Mouse (Mus musculus): Measurements from ENCODE around the gene Rasl11a. TPM values are rescaled to one million over a fixed set of nuclear protein-coding genes. Genes with fewer than 3 reads are reported as not detected.

Rasl11a gene
- polyA plus RNA-seq, 1 experiment: 5.8 TPM

- Histone ChIP-seq H3K4me3 (ENCODE audit: low read depth, low read length) (no peak overlapping the region), H3K27ac (ENCODE audit: insufficient read depth, low read depth, low read length) (no peak overlapping the region), H3K27me3 (ENCODE audit: control insufficient read depth, insufficient read depth, low read length) (no peaks in the 10 kb centered on the region), H3K4me1 (ENCODE audit: control insufficient read depth, insufficient read depth, insufficient read length, low read length) (no peaks in the 10 kb centered on the region), H3K36me3 (ENCODE audit: control insufficient read depth, insufficient read depth, low read length) (no peaks in the 10 kb centered on the region)
- WGBS: 87% methylated on average over 8 of the region's 8 CpGs
- TF ChIP-seq POLR2A (IDR thresholded peaks at IDR 0.05; ENCODE audit: low read depth, low read length) (no peak), CTCF (IDR thresholded peaks at IDR 0.05; ENCODE audit: extremely low read depth, insufficient read length, insufficient replicate concordance, low read depth, low read length) (no peak)
Observed at GRCm38 (mm10) chr5:146859246-146859645, 14.4 kb downstream of the Rasl11a start.

DNA sequence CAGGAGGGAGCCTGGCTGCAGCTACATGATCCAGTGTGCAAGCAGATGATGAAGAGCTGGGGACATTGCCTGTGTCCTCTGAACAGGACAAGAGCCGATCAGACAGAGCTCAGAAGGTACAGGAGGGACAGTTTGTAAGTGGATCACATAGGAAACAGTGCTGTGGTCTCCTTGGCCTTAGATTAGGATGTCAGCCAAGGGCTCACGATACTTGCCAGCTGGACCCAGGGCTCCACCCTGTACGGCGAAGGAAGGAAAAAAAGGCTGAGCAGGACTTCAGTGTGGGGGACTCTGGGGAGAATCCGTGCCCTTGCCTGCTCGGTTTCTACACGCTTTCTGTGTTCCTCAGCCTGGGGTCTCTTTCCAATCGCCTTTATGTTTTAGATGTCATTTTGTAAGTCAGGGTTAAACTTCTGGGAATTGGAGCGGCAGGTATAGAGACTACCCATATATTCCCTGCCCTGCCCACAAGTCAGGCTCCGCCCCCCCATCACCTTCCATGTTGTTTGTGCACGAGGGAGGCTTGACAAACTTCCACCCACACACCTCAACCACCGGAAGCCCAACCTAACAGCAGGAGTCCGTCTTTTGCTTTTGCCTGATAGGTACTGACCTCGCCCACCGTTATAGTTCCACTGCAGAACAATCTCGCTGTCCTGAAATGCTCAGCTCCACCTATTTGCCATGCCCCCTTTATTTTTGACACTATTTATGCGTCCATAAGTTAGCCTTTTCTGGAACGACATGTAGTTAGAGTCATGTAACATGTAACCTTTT is 15.5 kb downstream of the Rasl11a start:
- 57% methylated on average over 18 of the region's 18 CpGs for WGBS
- Histone ChIP-seq H3K36me3 (ENCODE audit: control insufficient read depth, insufficient read depth, low read length) (no peaks in the 10 kb centered on the region), H3K27ac (ENCODE audit: insufficient read depth, low read depth, low read length) (no peak overlapping the region), H3K4me3 (ENCODE audit: low read depth, low read length) (no peak overlapping the region), H3K4me1 (ENCODE audit: control insufficient read depth, insufficient read depth, insufficient read length, low read length) (no peaks in the 10 kb centered on the region), H3K27me3 (ENCODE audit: control insufficient read depth, insufficient read depth, low read length) (no peaks in the 10 kb centered on the region)
- TF ChIP-seq CTCF (IDR thresholded peaks at IDR 0.05; ENCODE audit: extremely low read depth, insufficient read length, insufficient replicate concordance, low read depth, low read length) (no peak), POLR2A (IDR thresholded peaks at IDR 0.05; ENCODE audit: low read depth, low read length) (no peak)

GRCm38 (mm10) chr5:146861588-146861987 is 16.7 kb downstream of the Rasl11a start:
- no peak overlapping the region for H3K27ac ChIP-seq (ENCODE audit: insufficient read depth, low read depth, low read length)
- WGBS: 38% methylated on average over 7 of the region's 7 CpGs
- no peaks in the 10 kb centered on the region for H3K27me3 ChIP-seq (ENCODE audit: control insufficient read depth, insufficient read depth, low read length)
- H3K4me1 ChIP-seq (ENCODE audit: control insufficient read depth, insufficient read depth, insufficient read length, low read length): no peaks in the 10 kb centered on the region
- no peak for TF ChIP-seq CTCF (IDR thresholded peaks at IDR 0.05; ENCODE audit: extremely low read depth, insufficient read length, insufficient replicate concordance, low read depth, low read length)
- no peak for TF ChIP-seq POLR2A (IDR thresholded peaks at IDR 0.05; ENCODE audit: low read depth, low read length)
- H3K36me3 ChIP-seq (ENCODE audit: control insufficient read depth, insufficient read depth, low read length): no peaks in the 10 kb centered on the region
- H3K4me3 ChIP-seq (ENCODE audit: low read depth, low read length): no peak overlapping the region

- 56% methylated on average over 4 of the region's 4 CpGs for WGBS
- H3K27ac ChIP-seq (ENCODE audit: insufficient read depth, low read depth, low read length): no peak overlapping the region
- TF ChIP-seq POLR2A (IDR thresholded peaks at IDR 0.05; ENCODE audit: low read depth, low read length) (no peak), CTCF (IDR thresholded peaks at IDR 0.05; ENCODE audit: extremely low read depth, insufficient read length, insufficient replicate concordance, low read depth, low read length) (no peak)
- H3K36me3 ChIP-seq (ENCODE audit: control insufficient read depth, insufficient read depth, low read length): no peaks in the 10 kb centered on the region
- H3K4me3 ChIP-seq (ENCODE audit: low read depth, low read length): no peak overlapping the region
- H3K4me1 ChIP-seq (ENCODE audit: control insufficient read depth, insufficient read depth, insufficient read length, low read length): 0 out of 2 replicates have a peak, but pooled peaks cover 2% of the 10 kb centered on the region
- no peaks in the 10 kb centered on the region for H3K27me3 ChIP-seq (ENCODE audit: control insufficient read depth, insufficient read depth, low read length)
Observed at GRCm38 (mm10) chr5:146865511-146865910, 20.6 kb downstream of the Rasl11a start.

DNA sequence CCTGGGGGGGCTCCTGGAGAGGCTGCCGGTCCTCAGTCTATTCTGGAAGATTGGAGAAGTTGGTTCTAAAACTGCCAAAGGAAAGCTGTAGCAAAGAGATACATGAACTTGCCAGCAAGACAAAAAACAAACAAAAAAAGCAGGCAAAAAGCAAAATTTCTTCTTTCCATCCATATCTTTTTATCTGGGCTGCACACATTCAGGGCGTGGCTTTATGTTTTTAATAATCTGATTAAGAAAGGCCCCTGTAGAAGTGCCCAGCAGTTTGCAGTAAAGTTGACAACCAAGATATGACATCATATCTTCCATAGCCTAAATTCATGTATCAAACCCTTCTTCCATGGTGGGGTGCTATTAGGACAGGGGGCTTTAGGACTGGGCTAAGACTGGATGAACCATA is 21.4 kb downstream of the Rasl11a start:
- H3K4me1 ChIP-seq (ENCODE audit: control insufficient read depth, insufficient read depth, insufficient read length, low read length): 0 out of 2 replicates have a peak, but pooled peaks cover 2% of the 10 kb centered on the region
- H3K4me3 ChIP-seq (ENCODE audit: low read depth, low read length): no peak overlapping the region
- H3K27me3 ChIP-seq (ENCODE audit: control insufficient read depth, insufficient read depth, low read length): no peaks in the 10 kb centered on the region
- H3K27ac ChIP-seq (ENCODE audit: insufficient read depth, low read depth, low read length): no peak overlapping the region
- 89% methylated on average over 2 of the region's 2 CpGs for WGBS
- TF ChIP-seq CTCF (IDR thresholded peaks at IDR 0.05; ENCODE audit: extremely low read depth, insufficient read length, insufficient replicate concordance, low read depth, low read length): no peak
- no peak for TF ChIP-seq POLR2A (IDR thresholded peaks at IDR 0.05; ENCODE audit: low read depth, low read length)
- no peaks in the 10 kb centered on the region for H3K36me3 ChIP-seq (ENCODE audit: control insufficient read depth, insufficient read depth, low read length)

DNA sequence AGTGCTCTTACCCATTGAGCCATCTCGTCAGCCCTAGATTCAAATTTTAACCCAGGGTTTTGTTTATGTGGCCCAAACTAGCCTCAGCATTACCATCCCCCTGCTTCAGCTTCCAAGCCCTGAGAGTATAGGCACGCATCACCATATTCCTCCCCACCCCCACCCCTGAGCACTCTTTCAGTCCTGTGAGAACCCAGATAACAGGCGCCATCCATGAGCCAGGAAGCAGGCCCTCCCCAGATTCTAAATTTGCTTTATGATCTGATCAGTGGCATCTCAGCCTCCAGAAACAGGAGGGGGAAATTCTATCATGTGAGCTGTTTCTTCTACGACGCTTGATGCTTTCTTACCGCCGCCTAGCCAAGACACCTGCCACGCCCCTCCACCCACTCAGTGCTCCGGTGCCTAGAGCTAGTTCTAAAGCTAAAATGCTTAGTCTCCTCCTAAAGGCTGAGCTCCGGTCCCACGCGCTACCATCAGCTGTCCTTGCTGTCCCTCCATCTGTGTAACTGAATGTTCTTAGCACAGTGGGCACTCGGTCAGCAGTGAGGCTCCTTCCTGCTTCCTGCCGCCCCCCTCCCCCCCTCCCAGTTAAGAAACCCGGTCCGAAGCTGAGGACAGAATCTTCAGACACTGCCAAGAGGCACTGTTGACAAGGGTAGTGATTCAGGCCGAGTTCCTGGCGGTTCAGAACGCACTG is 22.5 kb downstream of the Rasl11a start:
- 0 out of 2 replicates have a peak, but pooled peaks cover 2% of the 10 kb centered on the region for H3K4me1 ChIP-seq (ENCODE audit: control insufficient read depth, insufficient read depth, insufficient read length, low read length)
- H3K27me3 ChIP-seq (ENCODE audit: control insufficient read depth, insufficient read depth, low read length): no peaks in the 10 kb centered on the region
- no peak overlapping the region for H3K27ac ChIP-seq (ENCODE audit: insufficient read depth, low read depth, low read length)
- TF ChIP-seq POLR2A (IDR thresholded peaks at IDR 0.05; ENCODE audit: low read depth, low read length) (no peak), CTCF (IDR thresholded peaks at IDR 0.05; ENCODE audit: extremely low read depth, insufficient read length, insufficient replicate concordance, low read depth, low read length) (no peak)
- no peaks in the 10 kb centered on the region for H3K36me3 ChIP-seq (ENCODE audit: control insufficient read depth, insufficient read depth, low read length)
- 8% methylated on average over 19 of the region's 19 CpGs for WGBS
- no peak overlapping the region for H3K4me3 ChIP-seq (ENCODE audit: low read depth, low read length)

DNA sequence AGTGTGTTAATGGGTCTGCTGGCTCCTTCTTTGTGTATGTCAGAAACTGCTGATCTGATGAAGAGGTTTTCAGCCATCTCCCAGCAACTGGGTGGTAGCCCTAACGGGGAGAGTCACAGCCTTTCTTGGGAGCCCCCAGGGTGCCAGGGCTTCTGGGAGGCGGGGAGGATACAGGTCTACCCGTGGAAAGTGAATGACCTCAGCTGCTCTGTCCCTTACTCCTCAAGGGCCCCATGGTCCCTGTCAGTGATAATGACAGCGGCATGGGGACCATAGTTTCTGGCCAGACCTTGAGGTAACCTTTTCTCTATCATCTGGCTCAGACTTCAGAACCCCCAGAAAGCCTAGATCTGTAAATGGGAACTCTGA is 23.1 kb downstream of the Rasl11a start:
- TF ChIP-seq POLR2A (IDR thresholded peaks at IDR 0.05; ENCODE audit: low read depth, low read length): no peak
- no peak for TF ChIP-seq CTCF (IDR thresholded peaks at IDR 0.05; ENCODE audit: extremely low read depth, insufficient read length, insufficient replicate concordance, low read depth, low read length)
- Histone ChIP-seq H3K4me1 (ENCODE audit: control insufficient read depth, insufficient read depth, insufficient read length, low read length) (0 out of 2 replicates have a peak, but pooled peaks cover 2% of the 10 kb centered on the region), H3K27me3 (ENCODE audit: control insufficient read depth, insufficient read depth, low read length) (no peaks in the 10 kb centered on the region), H3K36me3 (ENCODE audit: control insufficient read depth, insufficient read depth, low read length) (no peaks in the 10 kb centered on the region), H3K4me3 (ENCODE audit: low read depth, low read length) (no peak overlapping the region), H3K27ac (ENCODE audit: insufficient read depth, low read depth, low read length) (no peak overlapping the region)
- WGBS: 41% methylated on average over 4 of the region's 4 CpGs

Measured in small intestine, adult 2 months (tissue).